ENCODE assay signal across 9 mouse cellular contexts in the genomic region with DNA sequence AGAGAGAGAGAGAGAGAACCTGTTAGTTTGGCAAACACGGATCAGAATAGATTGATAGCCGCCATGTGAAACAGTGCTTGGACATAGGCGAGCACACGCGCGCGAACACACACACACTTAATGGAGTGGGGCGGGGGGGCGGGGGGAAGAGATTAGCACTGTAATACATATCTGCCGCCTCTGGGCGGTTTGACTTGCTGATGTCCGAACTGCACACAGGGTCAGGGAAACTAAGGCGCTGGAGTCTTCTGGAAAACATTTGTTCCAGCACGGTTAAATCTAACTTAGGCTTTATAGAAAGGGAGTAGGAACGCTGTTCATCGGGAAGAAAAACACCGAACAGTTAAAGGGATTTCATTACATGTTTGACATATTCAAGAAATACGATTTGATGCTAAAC. TPM values are rescaled to one million over a fixed set of nuclear protein-coding genes. Genes with fewer than 3 reads are reported as not detected.
A peak's percentile ranks its signal among the peaks of the same experiment; 100 is the strongest.
DNase-seq lines count a peak whose midpoint lies in the region; ATAC-seq and TF ChIP-seq lines count a peak whose summit lies in the region.
"Had no signal": no experiment of that assay in that cellular context is flagged by ENCODE, and none has a peak within 500 bp of the region (broad histone marks: within the 10 kb centered on the region; RNA-seq: fewer than 3 reads in every experiment).

No protein-coding gene starts in this region.

- no peak overlapping the region for H3K27ac ChIP-seq in forebrain, postnatal 0 days (ENCODE audit: low read depth, low read length)
- peak overlapping the region; percentile 50 for H3K27ac ChIP-seq in liver, adult 2 months (replicated peaks; ENCODE audit: insufficient read depth, low read depth, low read length)

- H3K79me2 ChIP-seq in liver, adult 2 months (ENCODE audit: control insufficient read depth, insufficient read depth, low read length), result peaks cover 17% of the 10 kb centered on the region

- no peak overlapping the region for H3K9ac ChIP-seq in forebrain, postnatal 0 days
- 0 out of 2 replicates have a peak overlapping the region, but pooled peaks have one; percentile 15 for H3K9ac ChIP-seq in liver, adult 2 months (ENCODE audit: low read depth, low read length)

- ATAC-seq in erythroblast, adult 5-6 weeks (replicated peaks; ENCODE audit: low FRiP score, poor library complexity, severe bottlenecking), result no peak
- no peak for ATAC-seq in G1E (ENCODE audit: extremely low read depth, insufficient number of reproducible peaks, low FRiP score, poor library complexity, severe bottlenecking)
- ATAC-seq in forebrain, postnatal 0 days, result no peak

- no peaks in the 10 kb centered on the region for H3K36me3 ChIP-seq in erythroblast, embryonic 14.5 days (ENCODE audit: control insufficient read depth)
- H3K36me3 ChIP-seq in G1E (replicated peaks), result peaks cover under 1% of the 10 kb centered on the region
- H3K36me3 ChIP-seq in forebrain, postnatal 0 days (ENCODE audit: insufficient read depth), result no peaks in the 10 kb centered on the region
- H3K36me3 ChIP-seq in liver, adult 2 months (ENCODE audit: control insufficient read depth, insufficient read depth, low read length), result no peaks in the 10 kb centered on the region

- TF ChIP-seq POLR2A in liver, adult 2 months (IDR thresholded peaks at IDR 0.05; ENCODE audit: extremely low read depth, insufficient read depth, low read length), result no peak

- no peak for TF ChIP-seq CTCF in G1E (IDR thresholded peaks at IDR 0.05; ENCODE audit: low read depth, low read length)
- peak; percentile 18; the same call in 1 of the 2 replicates for TF ChIP-seq CTCF in forebrain, postnatal 0 days (IDR thresholded peaks at IDR 0.05; ENCODE audit: low read depth)
- peak; percentile 35; the same call in 1 of the 2 replicates for TF ChIP-seq CTCF in liver, adult 2 months (IDR thresholded peaks at IDR 0.05; ENCODE audit: low read depth, low read length)

- DNase-seq in G1E (ENCODE audit: low spot score), result no peak
- no peak for DNase-seq in forebrain, postnatal 0 days
- DNase-seq in liver, adult 2 months (ENCODE audit: extremely low read depth, low read depth, low spot score), result peak; percentile 70
- DNase-seq in retina, postnatal 1 day, result peak; percentile 72
- DNase-seq in urinary bladder, postnatal 36 days (ENCODE audit: low spot score in 2 of 2), result no peak
- DNase-seq in right cerebral cortex, postnatal 4 days, result no peak

- H3K4me1 ChIP-seq in erythroblast, embryonic 14.5 days (ENCODE audit: control insufficient read depth), result peaks cover 35% of the 10 kb centered on the region
- peaks cover 42% of the 10 kb centered on the region for H3K4me1 ChIP-seq in G1E (ENCODE audit: insufficient read depth, low read depth, low read length)
- H3K4me1 ChIP-seq in forebrain, postnatal 0 days (ENCODE audit: insufficient read depth), result peaks cover 8% of the 10 kb centered on the region; the same call in 1 of the 2 replicates
- H3K4me1 ChIP-seq in liver, adult 2 months (ENCODE audit: control insufficient read depth, insufficient read depth, low read length), result peaks cover 20% of the 10 kb centered on the region; the same call in 1 of the 2 replicates

- WGBS in forebrain, postnatal 0 days, result 4% methylated on average over 18 of the region's 18 CpGs
- WGBS in liver, adult 2 months, result 1% methylated on average over 18 of the region's 18 CpGs

- H3K4me2 ChIP-seq in forebrain, postnatal 0 days (ENCODE audit: low read depth), result peak overlapping the region; percentile 88

- peaks cover 62% of the 10 kb centered on the region for H3K27me3 ChIP-seq in erythroblast, embryonic 14.5 days (ENCODE audit: control insufficient read depth)
- peaks cover 19% of the 10 kb centered on the region for H3K27me3 ChIP-seq in G1E (ENCODE audit: insufficient read depth, low read length)
- no peaks in the 10 kb centered on the region for H3K27me3 ChIP-seq in forebrain, postnatal 0 days (ENCODE audit: insufficient read depth, low read length)
- H3K27me3 ChIP-seq in liver, adult 2 months (ENCODE audit: control insufficient read depth, insufficient read depth, low read length), result no peaks in the 10 kb centered on the region
- H3K27me3 ChIP-seq: Patski had no signal

- peak overlapping the region; percentile 75 for H3K4me3 ChIP-seq in erythroblast, embryonic 14.5 days (replicated peaks)
- H3K4me3 ChIP-seq in G1E (ENCODE audit: low read depth, low read length), result peak overlapping the region; percentile 82; the same call in 1 of the 2 replicates
- H3K4me3 ChIP-seq in forebrain, postnatal 0 days (ENCODE audit: low read depth, low read length), result peak overlapping the region; percentile 81
- H3K4me3 ChIP-seq in liver, adult 2 months (ENCODE audit: insufficient read depth, low read depth, low read length), result peak overlapping the region; percentile 30

- no peaks in the 10 kb centered on the region; the same call in 1 of the 2 replicates for H3K9me3 ChIP-seq in erythroblast, embryonic 14.5 days (ENCODE audit: control insufficient read depth, low read length)
- peaks cover 9% of the 10 kb centered on the region for H3K9me3 ChIP-seq in G1E (replicated peaks)
- no peaks in the 10 kb centered on the region for H3K9me3 ChIP-seq in forebrain, postnatal 0 days (ENCODE audit: low read length)

RNA-seq across cellular contexts. Expression of gene Lrig1, which starts 1.1 kb away (rescaled TPM):
- 0.06 and 0.10 TPM in 2 replicates for polyA plus RNA-seq in erythroblast, embryonic 14.5 days (2012)
- 1.2 and 2.5 TPM in 2 replicates for total RNA-seq in erythroblast, adult 5-6 weeks (2015; ENCODE audit: low replicate concordance)
- 1.3 and 2.5 TPM in 2 replicates for total RNA-seq in erythroblast, adult 5-6 weeks (2017; ENCODE audit: low replicate concordance)
- total RNA-seq in G1E (2014; fragmentation: Nextera tagmentation) (19.8 and 23.6 TPM in 2 replicates), G1E (2017) (9.7 and 12.0 TPM in 2 replicates)
- 5.9 and 7.0 TPM in 2 replicates for polyA plus RNA-seq in G1E (2012)
- total RNA-seq in forebrain, postnatal 0 days (2014; rRNA removed), result 36.9 and 53.3 TPM in 2 replicates
- polyA plus RNA-seq in forebrain, postnatal 0 days (2015; fragmentation: Nextera tagmentation; extraction: Ambion mirVana), result 9.0 and 10.7 TPM in 2 replicates
- total RNA-seq in liver, adult 2 months (2014; rRNA removed), result 12.4 and 13.3 TPM in 2 replicates
- polyA plus RNA-seq in liver, adult 2 months (2012; rRNA removed), result 12.9 and 14.8 TPM in 2 replicates

Comparison
In these comparisons a context has a peak if more than half of its experiments do, and no peak if none do; other contexts are left out.
1. H3K4me3 ChIP-seq: peak in every context shown above with its lines; median percentile 82 in G1E; 81 in forebrain, postnatal 0 days; 75 in erythroblast, embryonic 14.5 days; 30 in liver, adult 2 months.
2. DNase-seq: peak in liver, adult 2 months (single experiment) and retina, postnatal 1 day (single experiment); none in G1E (single experiment), forebrain, postnatal 0 days (single experiment), urinary bladder, postnatal 36 days (0 of 2) and right cerebral cortex, postnatal 4 days (single experiment).